Mouse (Mus musculus) 3134 (cell line): ENCODE data around the gene Suds3.

Experiments
- DNase-seq: peaks from one replicate; pipeline ENCODE4 v3.0.0-alpha.2; 2011; ENCODE audit warnings: low spot score; ENCODE audit not compliant: insufficient read length; ENCODE audit errors: extremely low read depth

Suds3 gene

DNA sequence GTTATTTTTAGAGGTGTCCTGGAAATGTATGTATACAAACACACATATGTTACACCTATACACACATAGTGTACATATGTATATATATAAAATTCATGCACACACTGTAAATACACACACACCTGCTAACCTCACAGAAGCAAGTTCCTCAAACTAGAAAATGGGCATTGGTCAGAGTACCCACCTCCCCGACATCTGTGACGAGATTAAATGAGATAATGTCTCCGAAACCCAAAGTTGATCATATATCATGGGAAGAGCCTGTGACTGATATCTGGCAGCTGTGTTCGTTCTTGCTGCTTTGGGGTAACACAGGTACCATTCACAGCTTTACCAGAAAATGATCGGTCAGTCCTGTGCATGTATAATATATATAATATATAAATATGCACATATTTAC lies 20.7 kb upstream of the Suds3 start:
- DNase-seq = no peak

DNA sequence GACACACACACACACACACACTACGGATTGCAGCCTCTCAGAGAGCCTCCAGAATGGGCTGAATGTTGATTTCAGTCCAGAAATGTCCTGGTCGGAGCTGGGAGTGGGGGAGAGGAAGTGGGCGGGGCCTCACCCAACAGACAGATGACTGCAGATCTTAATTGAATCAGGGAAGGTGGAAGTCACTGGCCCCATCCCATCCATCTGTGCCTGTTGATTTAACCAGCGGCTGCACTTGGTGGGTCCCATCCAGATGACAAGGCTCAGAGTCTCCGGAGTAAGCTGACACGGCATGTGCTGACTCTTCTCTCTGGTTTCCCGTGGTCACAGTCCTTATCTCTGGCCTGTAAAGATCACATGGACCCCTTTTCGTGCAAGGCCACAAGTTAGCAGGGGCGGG lies 20.0 kb upstream of the Suds3 start:
- no peak for DNase-seq

DNA sequence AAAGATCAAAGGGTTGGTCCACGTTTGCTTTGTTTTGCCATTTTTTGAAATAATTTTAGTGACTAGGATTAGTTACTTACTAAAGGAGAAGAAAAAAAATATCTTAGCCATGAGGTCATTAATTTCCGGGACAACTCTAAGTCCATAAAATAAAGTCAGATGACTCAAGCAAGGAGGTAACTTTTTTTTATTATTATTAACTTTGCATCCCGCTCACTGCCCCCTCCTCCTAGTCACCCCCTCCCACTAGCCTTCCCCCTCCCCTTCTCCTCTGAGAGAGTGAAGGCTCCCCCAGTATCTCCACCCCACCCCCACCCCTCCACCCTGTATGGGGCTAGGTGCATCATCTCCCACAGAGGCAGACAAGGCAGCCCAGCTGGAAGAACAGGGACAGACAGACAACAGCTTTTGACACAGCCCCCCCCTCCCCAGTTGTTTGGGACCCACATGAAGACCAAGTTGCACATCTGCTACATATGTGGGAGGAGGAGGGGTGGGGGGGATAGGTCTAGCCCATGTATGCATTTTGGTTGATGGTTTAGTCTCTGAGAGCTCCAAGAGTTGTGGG lies 19.1 kb upstream of the Suds3 start:
- no peak for DNase-seq

DNA sequence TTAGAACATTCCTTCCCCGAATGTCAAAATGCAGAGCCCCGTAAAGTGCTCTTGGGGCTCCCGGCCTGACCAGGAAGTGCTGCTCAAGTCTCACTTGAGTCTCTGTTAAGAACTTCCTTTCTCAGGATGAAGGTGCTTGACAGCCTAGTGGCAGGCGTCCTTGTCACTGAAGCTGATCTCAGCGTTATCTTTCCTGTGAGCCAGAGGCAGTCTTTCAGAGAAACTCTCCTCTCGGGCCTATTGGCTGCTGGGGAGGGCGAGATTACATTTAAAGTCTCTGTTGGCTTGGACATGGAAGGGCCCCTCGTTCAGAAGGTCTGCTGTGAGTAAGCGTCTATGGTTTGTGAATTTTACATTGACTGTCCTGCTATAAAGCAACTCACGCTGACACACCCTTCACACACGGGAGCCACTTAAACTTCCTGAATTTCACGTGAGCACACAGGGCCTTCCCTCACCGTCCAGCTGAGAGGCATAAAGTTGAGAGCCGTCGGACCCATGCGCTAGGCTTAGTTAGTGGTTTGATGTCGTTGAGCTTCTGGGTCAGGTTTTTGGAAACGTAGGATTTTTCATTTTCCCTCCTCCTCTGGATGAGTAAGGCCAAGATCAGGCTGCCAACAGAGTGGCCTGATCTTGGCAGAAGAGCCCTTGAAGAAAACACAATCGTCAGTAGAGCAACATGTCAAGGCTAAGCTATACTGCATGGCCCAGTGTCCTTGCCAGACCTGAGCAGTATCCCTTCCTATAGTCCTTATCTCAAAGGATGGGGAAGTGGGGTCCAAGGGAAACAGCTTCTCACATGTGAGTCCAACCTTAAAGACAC lies 18.4 kb upstream of the Suds3 start:
- DNase-seq = no peak

DNA sequence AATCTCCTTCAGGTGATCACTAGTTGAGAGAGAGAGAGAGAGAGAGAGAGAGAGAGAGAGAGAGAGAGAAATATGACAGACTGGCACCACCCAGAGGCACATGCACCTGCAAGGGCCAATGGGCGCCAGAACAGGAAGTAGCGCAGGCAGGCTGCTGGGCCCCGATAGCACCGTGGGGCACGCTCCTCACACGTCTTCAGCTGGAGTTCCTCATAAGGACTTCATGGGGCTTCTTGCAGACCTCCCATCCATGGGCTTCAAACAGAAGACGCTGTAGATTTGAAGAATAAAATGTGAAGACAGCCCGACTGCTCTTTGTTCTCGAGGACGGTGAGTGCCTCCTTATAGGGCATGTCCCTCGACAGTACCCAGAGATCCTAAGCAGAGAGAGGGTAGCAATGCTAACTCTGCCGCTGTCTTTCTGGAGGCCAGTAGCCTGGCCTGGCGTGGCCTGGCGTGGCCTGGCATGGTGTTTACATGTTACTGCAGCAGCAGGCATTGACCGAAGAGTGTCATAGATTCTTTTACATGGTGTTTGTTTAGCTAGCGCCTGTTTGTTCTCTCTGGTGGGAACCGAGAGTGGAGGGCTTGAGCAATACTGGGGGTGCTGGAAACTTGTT lies 17.6 kb upstream of the Suds3 start:
- DNase-seq = no peak

DNA sequence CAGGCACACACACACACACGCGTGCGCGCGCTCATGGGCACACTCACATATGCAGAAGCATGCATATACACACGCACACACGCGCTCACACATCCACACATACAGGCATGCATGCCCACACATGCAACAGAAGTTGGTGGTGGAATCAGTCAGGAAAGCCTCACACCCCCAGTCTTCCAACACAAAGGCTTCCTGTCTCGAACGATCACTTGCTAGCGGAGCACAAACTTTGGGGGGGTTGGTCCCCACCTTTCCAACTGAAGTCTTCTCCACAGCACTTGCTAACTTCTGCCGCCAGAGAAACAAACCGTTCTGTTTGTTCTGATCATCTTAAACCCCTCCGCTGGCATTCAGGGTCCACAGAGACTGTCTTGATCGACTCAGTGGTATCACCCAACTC lies 14.8 kb upstream of the Suds3 start:
- no peak for DNase-seq

DNA sequence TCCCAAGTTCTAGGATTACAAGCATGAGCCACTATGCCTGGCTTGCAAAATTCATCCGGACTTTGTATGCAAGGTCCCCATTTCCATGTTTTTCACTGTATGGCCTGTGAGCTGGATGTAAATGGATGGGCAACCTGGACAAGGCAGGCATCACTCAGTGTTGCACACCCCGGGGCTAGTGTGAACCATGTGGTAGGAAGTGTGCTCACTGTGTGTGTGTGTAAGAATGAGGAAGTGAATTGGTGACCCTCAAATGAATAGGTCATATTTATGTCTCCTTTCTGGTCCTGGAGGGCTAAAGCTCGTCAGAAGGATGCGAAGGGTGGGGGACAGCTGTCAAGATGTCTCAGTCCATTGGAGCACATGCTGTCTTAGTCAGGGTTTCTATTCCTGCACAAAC lies 11.1 kb upstream of the Suds3 start:
- no peak for DNase-seq

DNA sequence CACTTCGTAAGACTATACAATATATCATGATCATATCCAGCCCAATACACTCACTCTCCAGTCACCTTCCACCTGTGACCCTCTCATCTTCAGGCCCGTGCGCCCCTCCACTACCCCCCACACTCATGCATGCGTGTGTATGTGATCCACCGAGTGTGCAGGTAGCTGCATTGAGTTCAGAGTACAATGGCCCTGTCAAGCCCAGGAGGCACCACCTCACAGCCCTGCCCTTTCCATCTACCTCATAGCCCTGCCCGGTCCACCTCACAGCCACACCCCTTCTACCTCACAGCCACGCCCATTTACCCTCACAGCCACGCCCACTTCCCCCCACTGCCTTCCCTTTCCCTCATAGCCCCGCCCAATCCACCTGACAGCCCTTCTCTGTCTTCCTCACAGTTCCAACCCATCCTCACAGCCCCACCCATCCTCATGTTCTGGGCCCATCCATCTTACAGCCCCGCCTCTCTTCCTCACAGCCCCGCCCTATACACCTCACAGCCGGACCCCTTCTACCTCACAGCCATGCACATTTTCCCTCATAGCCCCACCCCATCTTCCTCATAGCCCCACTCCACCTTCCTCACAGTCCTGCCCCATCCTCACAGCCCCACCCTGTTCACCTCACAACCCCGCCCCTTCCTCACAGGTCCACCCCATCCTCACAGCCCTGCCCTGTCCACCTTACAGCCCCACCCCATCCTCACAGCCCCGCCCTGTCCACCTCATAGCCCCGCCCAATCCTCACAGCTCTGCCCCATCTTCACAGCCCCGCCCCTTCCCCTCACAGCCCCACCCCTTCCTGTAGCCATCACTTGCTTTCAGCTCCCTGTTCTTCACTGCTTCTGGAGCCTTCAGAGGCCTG lies 9.8 kb upstream of the Suds3 start:
- DNase-seq = no peak

DNA sequence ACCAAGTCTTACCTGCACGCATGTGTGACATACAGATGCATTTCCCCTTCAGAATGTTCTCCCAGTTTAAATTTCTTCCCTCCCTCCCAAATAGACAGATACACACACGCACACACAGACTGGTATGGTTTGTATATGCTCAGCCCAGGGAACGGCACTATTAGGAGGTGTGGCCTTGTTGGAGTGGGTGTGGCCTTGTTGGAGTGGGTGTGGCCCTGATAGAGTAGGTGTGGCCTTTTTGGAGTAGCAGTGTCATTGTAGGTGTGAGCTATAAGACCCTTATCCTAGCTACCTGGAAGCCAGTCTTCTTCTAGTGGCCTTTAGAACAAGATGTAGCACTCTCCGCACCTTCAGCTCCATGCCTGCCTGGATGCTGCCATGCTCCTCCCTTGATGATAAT lies 7.9 kb upstream of the Suds3 start:
- DNase-seq = no peak

DNA sequence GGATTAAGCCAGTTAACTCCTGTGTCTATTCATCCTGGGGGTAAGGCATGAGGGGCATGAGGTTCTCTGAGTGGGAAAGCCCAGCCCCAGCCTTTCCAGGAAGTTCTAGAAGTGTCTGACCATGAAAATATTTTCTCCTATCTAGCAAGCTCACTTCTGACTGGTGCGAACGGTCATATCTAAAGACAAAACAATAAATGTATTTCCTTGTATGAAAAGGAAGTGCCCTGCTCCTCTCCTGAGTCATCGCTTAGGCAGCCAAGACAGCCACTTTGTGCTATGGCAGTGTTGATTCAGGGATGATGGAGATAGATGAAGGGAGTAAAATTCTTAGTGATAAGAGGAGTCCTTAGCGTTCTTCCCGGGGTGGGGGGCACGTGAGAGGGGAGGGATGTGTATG lies 7.2 kb upstream of the Suds3 start:
- no peak for DNase-seq

DNA sequence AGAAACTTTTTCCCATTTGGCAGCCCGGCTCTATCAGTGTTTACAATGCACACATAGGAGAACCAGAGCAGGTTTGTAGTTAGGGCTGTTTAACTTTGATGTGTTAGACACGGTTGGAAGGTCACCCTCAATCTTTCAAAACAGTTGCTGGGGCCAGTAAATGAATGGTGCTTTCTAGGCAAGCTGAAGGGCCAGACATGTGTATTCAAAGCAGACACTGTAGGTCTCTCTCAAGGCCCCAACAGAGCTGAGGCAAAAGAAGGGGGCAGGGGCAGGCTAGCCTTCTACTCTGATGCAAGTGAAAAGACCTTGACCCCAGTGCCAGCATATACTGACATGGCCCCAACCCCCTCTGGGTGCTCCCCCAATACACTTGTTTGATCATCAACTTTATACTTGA lies 5.7 kb upstream of the Suds3 start:
- no peak for DNase-seq

DNA sequence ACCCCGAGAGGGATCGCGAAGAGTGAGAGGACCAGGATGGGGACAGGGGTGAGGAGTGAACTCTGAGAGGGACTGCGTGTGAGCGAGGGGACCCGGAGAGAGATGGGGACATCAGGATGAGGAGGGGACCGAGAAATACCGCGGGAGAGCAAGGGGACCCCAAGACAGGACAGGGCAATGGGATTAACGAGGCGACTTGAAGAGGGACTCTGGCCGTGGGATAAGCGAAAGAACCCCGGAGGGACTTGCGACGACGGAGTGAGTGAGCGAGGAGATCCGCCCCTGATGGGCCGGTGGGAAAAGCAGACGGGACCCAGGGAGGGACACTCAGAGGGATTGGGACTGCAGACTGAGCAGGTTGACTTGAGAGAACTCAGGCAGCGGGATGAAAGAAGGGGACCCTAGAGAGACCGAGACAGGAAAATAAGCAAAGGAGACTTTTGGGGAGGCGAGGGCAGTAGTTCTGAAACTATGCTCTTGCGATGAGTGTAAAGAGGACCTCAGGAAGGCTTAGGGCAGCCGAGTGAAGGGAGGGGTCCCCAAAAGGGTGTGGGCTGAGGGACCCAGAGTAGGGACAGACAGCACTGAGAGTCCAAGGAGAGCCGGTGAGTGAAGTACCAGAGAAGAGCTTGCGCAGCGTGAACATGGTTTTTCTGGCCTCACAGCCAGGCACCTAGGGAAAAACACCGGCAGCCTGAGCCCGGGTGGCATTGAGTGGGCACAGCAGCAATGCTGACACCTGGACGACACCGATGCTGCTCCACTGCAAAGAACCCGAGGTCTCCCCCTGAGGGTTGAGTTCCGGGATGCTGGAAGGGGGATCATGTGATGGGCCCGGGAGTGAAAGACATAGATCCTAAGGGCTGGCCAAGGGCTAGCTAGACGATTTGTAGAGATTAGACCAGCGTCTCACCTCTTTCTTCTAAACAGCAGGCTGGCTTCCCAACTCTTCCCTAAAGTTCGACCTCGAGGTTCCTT lies 4.9 kb upstream of the Suds3 start:
- DNase-seq = peak; percentile 40

DNA sequence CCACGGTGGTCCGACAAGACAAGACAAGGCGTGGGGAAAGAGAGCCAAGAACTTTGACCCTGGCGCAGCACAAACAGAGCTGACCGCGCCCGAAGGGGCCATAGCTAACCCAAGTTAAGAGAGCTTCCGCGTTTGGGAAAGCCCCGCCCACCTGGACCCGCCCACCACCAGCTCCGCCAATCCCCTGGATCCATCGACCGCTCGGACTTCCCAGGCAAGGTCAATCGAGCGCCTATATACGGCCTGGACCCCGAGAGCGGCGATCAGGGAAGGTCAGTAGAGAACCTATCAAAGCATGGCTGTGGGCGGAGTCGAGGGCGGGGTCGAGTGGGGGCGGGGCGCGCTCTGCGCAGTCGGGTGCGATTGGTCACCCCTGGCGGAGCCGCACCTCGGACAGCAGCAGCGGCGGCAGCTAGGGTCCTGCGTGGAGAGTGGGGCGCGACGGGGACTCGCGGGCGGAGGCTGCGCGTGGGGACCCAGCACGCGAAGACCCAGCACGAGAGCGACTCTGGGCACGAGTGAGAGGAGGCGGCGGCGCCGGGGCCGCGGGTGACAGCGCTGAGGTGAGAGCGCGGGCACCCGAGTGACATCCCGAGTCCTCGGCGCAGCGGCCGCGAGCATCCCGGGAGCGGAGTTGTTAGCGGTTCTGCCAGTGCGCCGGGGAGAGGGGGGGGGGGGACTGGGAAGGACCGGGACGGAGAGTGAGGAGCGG lies 4.0 kb upstream of the Suds3 start, which contains the start of gene Taok3:
TSS of gene Taok3 (plus strand) at position 353 of the 712 bp plus-strand sequence.
- DNase-seq = peak; percentile 98

DNA sequence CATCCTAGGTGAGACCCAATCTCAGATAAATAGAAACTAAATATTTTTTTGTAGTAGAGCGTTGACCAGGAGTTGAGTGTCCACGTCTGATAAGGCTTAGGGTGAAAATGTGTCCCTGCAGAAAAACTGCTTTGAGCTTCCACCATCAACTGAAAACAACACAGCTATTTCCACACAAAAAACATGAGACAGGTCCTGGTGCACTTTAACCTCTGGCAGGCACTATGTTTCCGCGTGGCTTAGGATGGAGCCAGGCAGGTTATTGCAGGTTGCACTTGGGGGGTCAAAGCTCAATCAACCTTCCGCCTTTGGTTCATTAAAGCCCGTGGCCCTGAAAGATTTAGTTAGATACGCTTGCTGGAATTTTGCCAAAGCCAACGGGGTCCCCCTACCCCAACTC lies 2.9 kb upstream of the Suds3 start:
- no peak for DNase-seq

DNA sequence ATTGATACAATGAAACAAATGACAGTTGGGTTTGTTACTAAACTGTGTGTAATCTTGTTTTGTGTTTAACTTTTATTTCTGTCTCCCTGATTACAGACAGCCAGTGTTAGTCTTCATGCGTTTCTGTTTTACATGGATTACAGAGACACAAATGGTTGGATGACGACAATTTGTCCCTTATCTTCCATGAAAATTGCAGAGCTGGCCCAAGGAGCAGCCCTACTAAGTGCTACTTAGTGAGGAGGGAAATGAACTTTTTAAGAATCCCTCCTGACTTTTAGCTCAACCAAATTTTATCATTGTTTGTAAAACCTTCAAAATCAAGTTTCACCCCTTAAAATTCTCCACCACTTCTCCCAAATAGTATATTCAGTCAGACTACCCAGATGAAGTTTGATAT lies 2.3 kb upstream of the Suds3 start:
- no peak for DNase-seq

DNA sequence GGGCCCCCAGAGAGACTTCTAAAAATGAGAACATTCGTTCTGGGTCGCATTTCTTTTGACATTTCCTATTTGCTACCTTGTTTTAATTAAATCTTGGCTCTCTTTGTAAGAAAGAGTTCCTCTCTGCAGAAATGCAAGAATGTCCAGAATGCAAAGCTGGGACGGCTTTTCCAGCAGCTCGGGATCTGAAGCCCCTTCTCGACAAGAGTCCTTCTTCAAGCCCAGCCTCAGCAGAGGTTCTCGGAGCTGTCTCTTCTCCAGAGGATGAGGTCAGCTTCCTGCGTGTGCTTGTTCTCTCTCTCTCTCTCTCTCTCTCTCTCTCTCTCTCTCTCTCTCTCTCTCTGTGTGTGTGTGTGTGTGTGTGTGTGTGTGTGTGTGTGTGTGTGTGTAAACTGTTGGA lies 1.8 kb upstream of the Suds3 start:
- no peak for DNase-seq

DNA sequence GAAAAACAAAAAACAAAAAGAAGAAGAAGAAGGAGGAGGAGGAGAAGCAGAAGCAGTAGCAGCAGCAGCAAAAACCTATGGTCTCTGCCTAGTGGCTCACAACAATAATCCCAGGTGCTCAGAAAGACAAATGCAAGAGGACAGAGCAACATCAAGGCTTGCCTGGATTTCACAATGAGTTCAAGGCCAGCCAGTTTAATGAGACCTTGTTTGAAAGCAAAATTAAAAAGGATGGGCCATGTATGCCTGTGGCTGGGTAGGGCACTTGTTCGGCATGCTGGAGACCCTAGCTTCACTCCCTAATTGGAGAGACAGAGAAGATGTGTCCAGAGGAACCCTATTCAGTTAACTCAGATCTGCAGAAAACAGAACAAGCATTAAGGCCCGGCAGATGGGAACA lies 1.3 kb upstream of the Suds3 start:
- no peak for DNase-seq

DNA sequence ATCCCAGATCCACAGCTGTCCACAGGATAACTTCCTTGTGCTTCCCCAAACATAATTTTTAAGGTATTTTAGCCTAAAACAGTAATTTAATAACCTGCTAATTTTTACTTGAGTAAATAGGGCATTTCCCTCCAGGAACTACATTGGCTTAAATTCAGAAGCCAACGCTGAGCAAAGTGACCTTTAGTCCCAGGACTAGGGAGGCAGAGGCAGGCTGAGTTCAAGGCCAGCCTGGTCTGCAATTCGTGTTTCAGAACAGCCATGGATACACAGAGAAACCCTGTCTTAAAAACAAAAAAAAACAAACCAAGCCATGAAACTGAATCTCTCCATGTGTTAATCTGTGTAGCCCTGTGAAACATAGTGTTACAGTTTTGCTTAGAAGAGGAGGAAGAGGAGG lies 747 bp upstream of the Suds3 start:
- no peak for DNase-seq

DNA sequence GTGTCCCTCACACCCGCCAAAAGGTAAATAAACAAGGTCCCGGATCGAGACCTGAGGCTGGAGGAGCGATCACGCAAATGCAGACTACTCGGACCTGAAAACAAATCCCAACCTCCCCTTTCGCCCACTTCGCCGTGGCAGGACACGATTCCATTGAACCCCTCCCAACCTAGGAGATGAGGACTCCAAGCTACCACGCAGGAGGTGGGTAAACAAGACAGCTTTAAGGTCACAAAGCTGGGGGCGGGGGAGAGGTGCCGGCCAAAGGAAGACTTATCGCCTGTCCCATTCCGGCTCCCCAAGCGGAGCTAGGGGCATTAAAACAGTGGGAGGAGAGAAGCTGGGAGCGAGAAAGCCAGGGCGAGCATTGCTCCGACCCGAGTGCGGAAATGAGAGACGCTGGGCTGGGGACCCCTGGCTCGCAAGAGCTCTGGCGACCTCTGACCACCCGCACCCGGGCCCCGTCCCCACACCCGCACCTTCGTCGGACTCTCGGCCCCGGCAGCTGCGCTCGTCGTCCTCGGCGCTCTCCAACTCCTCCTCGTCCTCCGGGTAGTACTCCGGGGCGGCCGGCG lies 633 bp downstream of the Suds3 start:
- peak; percentile 59 for DNase-seq
